Mouse (Mus musculus): ENCODE measurements at regions not wholly inside any gene's neighbourhood (a gene's known extent, or its start where the extent isn't known, plus 50 kb on each side); places are given as distances from the start of the nearest gene placed in this dataset.

DNA sequence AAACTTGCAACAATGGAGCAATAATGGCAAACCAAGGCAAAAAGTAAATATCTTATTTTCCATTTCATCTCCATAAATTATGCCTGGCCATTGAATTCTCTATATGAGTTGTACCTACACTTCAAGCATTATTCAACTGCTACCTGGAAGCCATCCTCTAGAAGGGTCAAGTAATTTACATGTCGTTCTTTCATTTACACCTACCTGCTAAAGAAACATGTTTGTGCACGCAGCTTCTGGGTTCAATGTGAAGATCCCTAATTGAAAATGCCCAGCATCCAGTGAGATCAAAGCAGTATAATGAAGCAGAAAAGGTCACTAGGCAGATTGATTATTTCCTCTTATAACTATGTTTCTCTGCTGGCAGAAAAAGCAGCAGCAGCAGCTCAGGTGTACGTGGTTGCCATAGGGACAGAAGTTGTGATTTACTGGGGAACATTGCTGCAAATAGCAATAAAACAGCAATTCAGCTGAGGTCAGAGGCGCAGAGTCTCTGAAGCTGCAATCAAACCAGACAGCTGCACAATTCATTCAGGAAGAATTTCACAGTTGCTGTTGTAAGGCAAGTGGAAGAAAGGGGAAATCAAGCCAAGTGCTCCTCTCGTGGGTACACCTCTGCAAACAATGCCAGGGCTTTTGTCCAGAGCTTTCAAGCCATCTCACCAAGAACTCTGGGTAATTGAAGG lies 386.1 kb downstream of the Gm21750 start:
- Histone ChIP-seq H3K4me3 (ENCODE audit: insufficient read depth, low read length) (no peak overlapping the region), H3K4me1 (ENCODE audit: control insufficient read depth, insufficient read depth, low read length) (peaks cover 7% of the 10 kb centered on the region), H3K27ac (ENCODE audit: insufficient read depth, low read length) (peak overlapping the region; percentile 92; the same call in 1 of the 2 replicates)
- TF ChIP-seq CTCF (IDR thresholded peaks at IDR 0.05; ENCODE audit: borderline replicate concordance, insufficient read depth, low read length) (no peak), POLR2A (IDR thresholded peaks at IDR 0.05; ENCODE audit: low read depth, low read length) (no peak)

DNA sequence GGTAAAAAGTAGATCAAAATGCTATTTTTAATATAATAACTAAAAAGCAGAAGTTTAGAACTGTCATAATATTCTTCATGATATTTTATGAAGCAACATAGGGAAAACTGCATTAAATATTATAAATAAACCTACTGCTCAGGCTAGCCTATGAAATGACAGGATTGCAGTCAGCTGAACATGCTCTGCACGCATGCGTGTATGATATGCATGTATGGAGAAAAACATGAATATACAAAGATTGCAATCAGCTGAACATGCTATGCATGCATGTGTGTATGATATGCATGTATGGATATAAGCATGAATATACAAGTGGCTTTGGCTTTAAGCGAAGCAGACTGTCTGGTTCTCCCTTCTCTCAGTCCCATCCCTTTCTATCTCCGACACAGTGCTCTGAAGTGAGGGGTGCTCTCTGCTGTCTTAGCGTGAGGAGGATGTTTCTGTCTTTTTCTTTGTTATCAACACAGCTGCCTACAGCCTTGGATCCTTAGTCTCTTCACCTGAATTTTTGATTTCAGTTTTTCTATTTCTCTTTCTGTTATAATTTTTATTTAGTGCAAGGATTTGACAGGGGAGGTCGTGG lies 386.8 kb downstream of the Gm21750 start:
- peak overlapping the region; percentile 92 for H3K27ac ChIP-seq (ENCODE audit: insufficient read depth, low read length)
- no peak for TF ChIP-seq POLR2A (IDR thresholded peaks at IDR 0.05; ENCODE audit: low read depth, low read length)
- TF ChIP-seq CTCF (IDR thresholded peaks at IDR 0.05; ENCODE audit: borderline replicate concordance, insufficient read depth, low read length) = no peak
- H3K4me3 ChIP-seq (ENCODE audit: insufficient read depth, low read length) = no peak overlapping the region
- H3K4me1 ChIP-seq (ENCODE audit: control insufficient read depth, insufficient read depth, low read length) = peaks cover 7% of the 10 kb centered on the region

DNA sequence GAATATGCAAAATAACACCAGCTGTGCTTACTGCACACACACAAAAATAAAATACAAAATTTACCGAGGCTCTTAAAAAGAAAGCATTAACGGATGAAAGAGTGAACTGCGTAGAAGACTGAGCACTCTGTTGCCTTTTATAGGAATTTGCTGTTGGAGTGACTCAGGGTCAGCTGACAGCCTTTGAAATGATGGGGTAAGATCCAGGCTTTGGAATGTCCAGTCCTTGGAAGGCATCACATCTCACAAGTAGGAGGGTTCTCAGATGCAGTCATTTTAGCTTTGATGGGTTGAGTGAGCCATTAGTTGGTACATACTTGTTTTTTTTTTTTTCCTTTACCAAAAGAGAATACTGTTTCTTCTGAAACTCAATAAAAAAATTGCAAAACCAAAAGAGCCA lies 387.4 kb downstream of the Gm21750 start:
- H3K4me3 ChIP-seq (ENCODE audit: insufficient read depth, low read length) = no peak overlapping the region

DNA sequence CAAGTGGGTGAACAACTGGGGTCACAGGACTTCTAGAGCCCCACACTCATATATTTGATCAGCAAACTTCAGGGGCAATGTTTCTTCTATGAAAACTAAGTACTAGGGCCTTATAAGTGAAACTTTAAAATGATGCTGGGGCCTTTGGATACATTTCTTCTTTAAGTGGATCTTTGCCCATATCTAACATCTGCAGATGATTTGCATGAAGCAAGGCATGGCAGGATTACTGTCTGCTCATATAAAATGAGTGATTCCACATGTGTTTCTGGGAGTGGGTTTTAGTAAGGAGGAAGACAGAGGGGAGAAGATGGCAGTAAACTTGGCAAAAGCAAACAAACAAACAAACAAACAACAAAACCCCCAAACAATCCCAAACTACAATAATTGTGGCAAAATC lies 405.0 kb downstream of the Gm21750 start:
- Histone ChIP-seq H3K4me1 (ENCODE audit: control insufficient read depth, insufficient read depth, low read length) (no peaks in the 10 kb centered on the region), H3K4me3 (ENCODE audit: insufficient read depth, low read length) (no peak overlapping the region), H3K27ac (ENCODE audit: insufficient read depth, low read length) (no peak overlapping the region)
- no peak for TF ChIP-seq POLR2A (IDR thresholded peaks at IDR 0.05; ENCODE audit: low read depth, low read length)
- no peak for TF ChIP-seq CTCF (IDR thresholded peaks at IDR 0.05; ENCODE audit: borderline replicate concordance, insufficient read depth, low read length)

More for the DNA sequence above, 387.4 kb downstream of the Gm21750 start:
- TF ChIP-seq CTCF (IDR thresholded peaks at IDR 0.05; ENCODE audit: borderline replicate concordance, insufficient read depth, low read length) (no peak), POLR2A (IDR thresholded peaks at IDR 0.05; ENCODE audit: low read depth, low read length) (no peak)
- H3K27ac ChIP-seq (ENCODE audit: insufficient read depth, low read length) = peak overlapping the region; percentile 92
- peaks cover 7% of the 10 kb centered on the region for H3K4me1 ChIP-seq (ENCODE audit: control insufficient read depth, insufficient read depth, low read length)

DNA sequence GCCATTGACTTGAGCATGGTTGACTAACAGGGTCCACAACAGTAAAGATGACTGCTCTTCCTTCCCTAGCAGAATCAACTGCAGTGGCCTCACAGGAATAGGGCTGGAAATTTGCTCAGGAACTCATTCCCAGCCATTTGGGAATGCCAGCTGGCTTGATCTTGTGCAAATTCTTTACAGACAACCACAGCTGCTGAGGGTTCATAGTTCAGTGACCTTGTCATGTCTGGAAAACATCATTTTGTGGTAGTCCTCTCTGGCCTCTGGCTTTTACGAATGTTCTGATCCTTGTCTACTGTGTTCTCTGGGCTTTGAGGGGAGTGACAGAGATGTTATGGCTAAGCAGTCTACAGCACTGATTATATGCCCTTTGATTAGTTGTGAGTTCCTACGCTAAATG lies 432.0 kb downstream of the Gm21750 start:
- TF ChIP-seq CTCF (IDR thresholded peaks at IDR 0.05; ENCODE audit: borderline replicate concordance, insufficient read depth, low read length) (no peak), POLR2A (IDR thresholded peaks at IDR 0.05; ENCODE audit: low read depth, low read length) (no peak)
- Histone ChIP-seq H3K27ac (ENCODE audit: insufficient read depth, low read length) (no peak overlapping the region), H3K4me1 (ENCODE audit: control insufficient read depth, insufficient read depth, low read length) (peaks cover 2% of the 10 kb centered on the region), H3K4me3 (ENCODE audit: insufficient read depth, low read length) (no peak overlapping the region)

DNA sequence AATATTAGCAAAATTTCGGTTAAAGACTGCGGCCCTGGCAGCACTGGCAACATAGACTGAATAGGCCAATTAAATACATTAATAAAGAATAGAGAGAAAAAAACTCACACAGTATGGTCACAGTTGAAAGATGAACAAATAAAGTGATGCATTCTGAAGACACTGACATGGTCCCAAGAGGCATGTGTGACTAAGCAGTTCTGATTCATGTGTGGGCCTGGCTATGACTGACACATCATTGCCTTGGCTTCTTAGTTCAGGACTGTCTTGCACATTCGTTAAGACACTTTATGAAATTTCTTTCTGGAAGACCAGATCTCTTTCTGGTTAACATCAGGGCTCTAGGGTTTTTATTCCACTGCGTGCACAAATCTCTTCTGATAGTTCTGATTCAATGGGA lies 438.7 kb downstream of the Gm21750 start:
- TF ChIP-seq POLR2A (IDR thresholded peaks at IDR 0.05; ENCODE audit: low read depth, low read length) (no peak), CTCF (IDR thresholded peaks at IDR 0.05; ENCODE audit: borderline replicate concordance, insufficient read depth, low read length) (no peak)
- peaks cover 6% of the 10 kb centered on the region; the same call in 1 of the 2 replicates for H3K4me1 ChIP-seq (ENCODE audit: control insufficient read depth, insufficient read depth, low read length)

DNA sequence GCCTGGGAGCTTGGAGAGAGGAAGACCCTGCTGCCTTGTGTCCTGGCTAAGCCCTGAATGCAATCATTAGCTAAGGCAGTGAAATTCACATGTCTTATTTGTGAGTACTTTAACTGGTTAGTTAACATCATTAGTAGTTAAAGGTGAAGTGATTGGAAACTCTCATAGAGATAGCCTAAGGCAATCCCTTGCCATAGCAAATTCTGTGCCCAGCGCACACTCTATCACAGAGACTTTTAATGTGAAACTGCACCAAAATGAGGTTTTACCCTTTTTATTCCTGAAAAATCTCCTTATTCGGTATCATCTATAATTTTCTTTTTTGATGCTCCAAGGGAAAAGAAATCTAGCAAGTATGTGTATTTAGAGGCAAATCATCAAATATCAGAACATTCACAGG lies 451.6 kb downstream of the Gm21750 start:
- H3K4me3 ChIP-seq (ENCODE audit: insufficient read depth, low read length) = no peak overlapping the region
- peaks cover 3% of the 10 kb centered on the region for H3K4me1 ChIP-seq (ENCODE audit: control insufficient read depth, insufficient read depth, low read length)
- H3K27ac ChIP-seq (ENCODE audit: insufficient read depth, low read length) = no peak overlapping the region
- TF ChIP-seq POLR2A (IDR thresholded peaks at IDR 0.05; ENCODE audit: low read depth, low read length) (no peak), CTCF (IDR thresholded peaks at IDR 0.05; ENCODE audit: borderline replicate concordance, insufficient read depth, low read length) (no peak)

More for the DNA sequence above, 438.7 kb downstream of the Gm21750 start:
- Histone ChIP-seq H3K27ac (ENCODE audit: insufficient read depth, low read length) (peak overlapping the region; percentile 93), H3K4me3 (ENCODE audit: insufficient read depth, low read length) (no peak overlapping the region)

DNA sequence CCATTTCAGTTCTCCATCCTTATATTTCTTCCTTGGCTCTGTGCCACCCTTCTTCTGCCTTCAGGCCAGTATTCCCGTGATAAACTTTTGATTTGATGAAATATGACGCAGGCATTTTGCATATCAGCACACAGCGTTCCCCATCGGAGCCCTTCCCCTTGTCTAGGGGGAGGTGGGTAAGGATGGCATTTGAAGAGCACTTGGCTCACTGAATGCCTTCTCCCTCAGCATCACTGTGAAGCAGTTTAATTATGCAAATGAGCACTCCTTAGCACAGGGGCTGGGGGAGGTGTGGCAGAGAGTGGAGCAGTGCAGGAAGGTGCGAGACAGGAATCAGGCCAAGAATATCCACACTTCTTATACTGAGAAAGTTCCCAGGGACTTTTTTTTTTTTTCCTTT lies 452.1 kb downstream of the Gm21750 start:
- Histone ChIP-seq H3K27ac (ENCODE audit: insufficient read depth, low read length) (no peak overlapping the region), H3K4me1 (ENCODE audit: control insufficient read depth, insufficient read depth, low read length) (peaks cover 3% of the 10 kb centered on the region), H3K4me3 (ENCODE audit: insufficient read depth, low read length) (no peak overlapping the region)
- TF ChIP-seq CTCF (IDR thresholded peaks at IDR 0.05; ENCODE audit: borderline replicate concordance, insufficient read depth, low read length) (no peak), POLR2A (IDR thresholded peaks at IDR 0.05; ENCODE audit: low read depth, low read length) (no peak)

DNA sequence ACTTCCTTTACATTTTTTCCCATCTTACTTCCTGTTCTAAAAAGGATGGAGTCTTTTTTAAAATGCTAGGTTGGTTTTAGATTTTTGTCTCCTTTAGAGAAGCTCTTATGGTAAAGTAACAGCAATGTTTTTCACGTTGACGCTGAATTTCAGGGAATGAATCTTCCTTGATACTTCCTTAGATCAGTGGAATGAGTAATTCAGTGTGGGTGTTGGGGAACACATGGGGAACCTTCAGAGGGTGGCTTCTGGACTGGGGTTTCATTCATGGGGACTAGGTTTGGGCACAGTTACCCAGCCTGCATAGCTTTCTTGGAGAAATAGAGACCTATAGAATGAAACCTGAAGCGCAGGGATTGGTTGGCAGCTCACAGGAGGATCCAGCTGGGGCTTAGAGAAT lies 452.5 kb downstream of the Gm21750 start:
- Histone ChIP-seq H3K4me1 (ENCODE audit: control insufficient read depth, insufficient read depth, low read length) (peaks cover 3% of the 10 kb centered on the region), H3K27ac (ENCODE audit: insufficient read depth, low read length) (no peak overlapping the region), H3K4me3 (ENCODE audit: insufficient read depth, low read length) (no peak overlapping the region)
- TF ChIP-seq POLR2A (IDR thresholded peaks at IDR 0.05; ENCODE audit: low read depth, low read length) = no peak
- TF ChIP-seq CTCF (IDR thresholded peaks at IDR 0.05; ENCODE audit: borderline replicate concordance, insufficient read depth, low read length) = no peak

DNA sequence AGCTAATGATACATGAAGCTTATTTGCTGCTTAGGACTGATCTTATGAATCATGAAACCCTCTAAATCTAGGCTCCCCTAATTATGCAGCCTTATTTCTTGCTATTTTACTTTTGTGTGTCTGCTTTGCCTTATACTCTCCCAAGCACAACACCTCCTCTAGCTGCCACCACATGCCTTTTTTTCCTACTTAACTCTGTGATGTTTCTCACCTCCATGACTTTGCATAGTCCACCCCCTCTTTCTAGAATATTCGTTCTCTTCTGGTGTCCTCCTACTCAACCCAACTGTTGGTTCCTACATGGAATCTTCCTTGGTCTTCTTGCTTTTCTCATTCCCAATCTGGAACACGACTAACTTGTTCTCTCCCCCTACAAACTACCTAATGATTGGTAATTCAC lies 456.7 kb downstream of the Gm21750 start:
- peaks cover 3% of the 10 kb centered on the region for H3K4me1 ChIP-seq (ENCODE audit: control insufficient read depth, insufficient read depth, low read length)
- no peak overlapping the region for H3K4me3 ChIP-seq (ENCODE audit: insufficient read depth, low read length)
- H3K27ac ChIP-seq (ENCODE audit: insufficient read depth, low read length) = no peak overlapping the region
- TF ChIP-seq CTCF (IDR thresholded peaks at IDR 0.05; ENCODE audit: borderline replicate concordance, insufficient read depth, low read length) = no peak
- no peak for TF ChIP-seq POLR2A (IDR thresholded peaks at IDR 0.05; ENCODE audit: low read depth, low read length)

Measured in embryonic fibroblast, embryonic 13.5 days (primary cell).